25 mouse cellular contexts compared by ENCODE assay signal in genomic region chr11:70463970-70464369, GRCm38 (mm10). TPM values are rescaled to one million over a fixed set of nuclear protein-coding genes. Genes with fewer than 3 reads are reported as not detected.
"Had no signal": no experiment of that assay in that cellular context is flagged by ENCODE, and none has a peak within 500 bp of the region (broad histone marks: within the 10 kb centered on the region; RNA-seq: fewer than 3 reads in every experiment).

No protein-coding gene starts in this region.

- H3K36me3 ChIP-seq: heart, embryonic 10.5 days; heart, embryonic 12.5 days; hindbrain, embryonic 13.5 days; hindbrain, embryonic 15.5 days; limb, embryonic 13.5 days; limb, embryonic 15.5 days had no signal

- H3K4me2 ChIP-seq: hindbrain, embryonic 13.5 days; hindbrain, embryonic 15.5 days; limb, embryonic 13.5 days; limb, embryonic 15.5 days had no signal

- H3K9me3 ChIP-seq: heart, embryonic 10.5 days; hindbrain, embryonic 13.5 days; hindbrain, embryonic 15.5 days; limb, embryonic 13.5 days; limb, embryonic 15.5 days had no signal

- DNase-seq: gastrocnemius, adult 2 months; gastrocnemius, postnatal 10 days; gastrocnemius, postnatal 25 days; heart, postnatal 10 days; heart, postnatal 4 days; kidney, adult 11 months; kidney, adult 8-10 months; kidney, postnatal 14 days; kidney, postnatal 36 days; layer of hippocampus, adult 9-11 months; layer of hippocampus, postnatal 36 days; left cerebral cortex, postnatal 4 days; lung, adult 18-20 months had no signal

- H3K9ac ChIP-seq: heart, embryonic 12.5 days; hindbrain, embryonic 13.5 days; hindbrain, embryonic 15.5 days; limb, embryonic 13.5 days; limb, embryonic 15.5 days; liver, embryonic 14.5 days had no signal

- H3K27ac ChIP-seq: gastrocnemius, adult 2 months; hindbrain, embryonic 13.5 days; hindbrain, embryonic 15.5 days; hindbrain, postnatal 0 days; kidney, postnatal 0 days; limb, embryonic 13.5 days; limb, embryonic 15.5 days; liver, embryonic 14.5 days had no signal

- H3K4me3 ChIP-seq: gastrocnemius, adult 2 months; heart, embryonic 10.5 days; heart, embryonic 12.5 days; hindbrain, embryonic 13.5 days; hindbrain, embryonic 15.5 days; limb, embryonic 13.5 days; limb, embryonic 15.5 days had no signal

- ATAC-seq: hindbrain, postnatal 0 days; intestine, embryonic 16.5 days had no signal

RNA-seq across cellular contexts. Expression of gene Tm4sf5, which starts 41.1 kb away (rescaled TPM):
- polyA plus RNA-seq: hindbrain, embryonic 11.5 days; liver, adult 2 months had no signal
